Mouse (Mus musculus): ENCODE results near the gene Tmod4.
A peak's percentile ranks its signal among the peaks of the same experiment; 100 is the strongest.

The Tmod4 gene

DNA sequence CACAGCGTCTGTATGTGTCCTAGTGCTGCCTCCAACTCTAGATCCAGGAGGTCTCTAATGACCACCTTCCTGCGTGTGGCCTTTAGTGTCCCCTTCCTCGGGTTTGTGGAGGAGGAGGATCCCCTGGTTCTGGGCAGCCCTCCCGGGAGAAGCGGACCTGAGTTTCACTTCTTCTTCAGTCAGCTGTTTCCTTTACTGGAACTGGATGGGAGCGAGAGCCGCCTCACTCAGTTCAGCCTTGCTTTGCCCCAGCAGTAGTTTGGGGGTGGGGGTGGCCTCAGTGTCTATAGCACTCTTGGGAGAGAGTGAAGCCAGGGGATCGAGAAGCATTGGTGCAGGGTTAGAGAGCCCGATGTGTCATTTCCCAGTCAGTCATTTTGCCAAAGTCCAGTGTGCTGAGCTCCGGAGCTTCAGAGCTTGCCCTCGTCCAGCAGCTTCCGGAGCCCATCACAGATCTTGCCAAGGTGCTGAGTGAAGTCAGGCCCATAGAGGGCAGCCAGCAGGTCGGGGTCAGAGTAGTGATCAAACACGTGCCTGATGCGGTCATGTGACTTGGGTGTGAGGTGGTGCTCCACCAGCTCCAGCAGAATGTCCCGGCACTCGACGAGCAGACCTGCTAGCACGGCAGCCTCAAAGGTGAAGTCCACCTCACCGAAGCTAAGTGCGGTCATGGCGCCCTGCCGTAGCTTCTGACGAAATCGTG lies 15.5 kb downstream of the Tmod4 start:
- DNase-seq, result no peak

DNA sequence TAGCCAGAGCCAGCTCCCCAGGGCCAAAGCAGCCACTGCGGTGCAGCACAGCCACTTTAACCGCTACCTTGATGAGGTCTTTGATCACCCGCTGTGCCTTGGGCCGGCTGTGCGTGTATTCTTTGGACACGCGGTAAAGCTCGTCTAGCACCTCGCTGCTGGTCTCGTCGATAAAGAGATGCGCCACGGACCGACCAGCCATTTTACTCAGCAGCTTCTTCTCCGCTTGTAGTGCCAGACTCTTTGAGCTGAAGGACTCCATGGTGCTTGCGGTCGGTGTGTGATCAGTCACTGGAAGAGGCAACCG lies 16.0 kb downstream of the Tmod4 start:
- DNase-seq, result no peak

DNA sequence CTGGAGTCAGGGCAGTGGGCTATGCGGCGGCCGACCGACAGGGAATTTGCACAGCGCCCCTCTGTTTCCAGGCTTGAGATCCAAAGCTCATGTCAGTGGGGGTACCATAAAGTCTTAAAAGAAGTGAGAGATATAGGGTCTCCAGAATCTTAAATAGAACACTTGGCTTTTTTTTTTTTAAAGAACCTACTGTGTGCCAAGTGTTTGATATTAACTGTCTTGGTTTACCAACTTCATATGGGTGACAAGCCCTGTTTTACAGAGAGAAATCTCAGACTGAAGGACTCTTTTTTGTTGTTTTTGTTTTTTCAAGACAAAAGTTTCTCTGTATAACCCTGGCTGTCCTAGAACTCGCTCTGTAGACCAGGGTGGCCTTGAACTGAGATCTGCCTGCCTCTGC lies 16.5 kb downstream of the Tmod4 start:
- DNase-seq, result no peak

DNA sequence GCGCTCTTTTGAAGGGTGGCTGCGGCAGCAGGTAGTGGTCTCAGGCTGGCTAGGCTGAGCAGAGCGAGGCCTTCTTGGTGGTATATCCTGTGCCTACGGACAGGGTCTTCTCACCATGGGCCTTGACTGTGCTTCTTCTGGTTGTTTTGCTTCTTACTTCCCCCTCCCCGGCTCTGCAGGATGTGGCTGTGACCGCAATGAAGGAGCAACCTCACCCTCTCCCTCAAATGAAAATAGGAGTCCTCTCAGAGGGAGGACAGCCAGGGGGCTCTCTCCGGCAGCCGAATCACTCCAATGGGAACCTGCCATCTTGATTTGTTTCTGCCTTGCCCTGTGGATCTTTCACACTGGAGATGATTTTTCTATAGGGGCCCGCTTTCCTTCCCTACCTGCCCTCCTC lies 17.2 kb downstream of the Tmod4 start:
- DNase-seq, result peak; percentile 62 to 68

DNA sequence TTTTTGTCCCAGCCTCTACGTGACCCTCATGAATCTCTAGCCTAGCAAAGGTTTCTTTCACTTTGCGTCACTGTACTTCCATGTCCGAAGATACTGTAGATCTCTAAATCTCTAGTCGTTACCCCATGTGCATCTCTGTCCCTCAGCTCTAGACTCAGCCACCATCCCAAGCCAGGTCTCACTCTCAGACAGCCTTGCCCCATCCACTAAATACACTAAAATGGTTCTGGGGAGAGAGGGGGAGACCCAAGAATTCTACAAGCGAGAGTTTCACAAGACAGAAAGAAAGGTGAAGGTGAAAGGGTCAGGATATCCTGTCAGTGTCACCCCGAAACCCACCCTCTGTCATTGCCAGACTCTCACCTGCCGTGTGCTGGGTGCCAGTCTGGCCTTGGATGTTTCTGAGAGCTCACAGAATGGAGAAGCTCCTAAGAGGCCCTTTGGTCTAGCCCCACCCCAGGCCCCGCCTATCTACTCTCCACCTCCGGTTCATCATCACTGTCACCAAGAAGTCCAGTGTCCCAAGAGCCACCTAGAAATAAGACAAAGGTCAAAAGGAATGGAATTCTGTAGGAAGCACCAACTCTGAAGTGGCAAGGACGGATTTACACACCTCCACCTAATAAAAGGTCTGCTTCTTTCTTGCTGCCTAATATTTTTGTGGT lies 17.8 kb downstream of the Tmod4 start, which contains the start of gene Tnfaip8l2:
TSS of gene Tnfaip8l2 (minus strand) at position 409 of the 665 bp plus-strand sequence.
- peak; percentile 78 to 82 for DNase-seq

DNA sequence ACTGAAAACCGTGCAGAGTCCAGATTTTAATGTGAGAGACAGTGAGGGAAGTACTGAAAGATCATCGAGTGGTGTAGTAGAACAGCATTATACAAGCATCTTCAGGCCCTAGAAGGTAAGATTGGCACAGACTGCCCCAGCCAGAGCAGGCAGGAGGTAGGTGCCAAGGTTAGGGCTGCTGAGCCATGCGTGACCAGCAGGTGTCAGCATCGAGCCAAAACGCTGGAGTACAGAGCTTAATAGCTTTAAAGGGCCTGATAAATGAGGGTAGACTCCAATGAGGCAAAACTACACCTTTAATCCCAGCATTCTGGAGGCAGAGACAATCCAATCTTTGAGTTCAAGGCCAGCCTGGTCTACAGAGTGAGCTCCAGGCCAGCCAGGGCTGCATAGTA lies 18.3 kb downstream of the Tmod4 start:
- DNase-seq, result peak; percentile 93 to 94

DNA sequence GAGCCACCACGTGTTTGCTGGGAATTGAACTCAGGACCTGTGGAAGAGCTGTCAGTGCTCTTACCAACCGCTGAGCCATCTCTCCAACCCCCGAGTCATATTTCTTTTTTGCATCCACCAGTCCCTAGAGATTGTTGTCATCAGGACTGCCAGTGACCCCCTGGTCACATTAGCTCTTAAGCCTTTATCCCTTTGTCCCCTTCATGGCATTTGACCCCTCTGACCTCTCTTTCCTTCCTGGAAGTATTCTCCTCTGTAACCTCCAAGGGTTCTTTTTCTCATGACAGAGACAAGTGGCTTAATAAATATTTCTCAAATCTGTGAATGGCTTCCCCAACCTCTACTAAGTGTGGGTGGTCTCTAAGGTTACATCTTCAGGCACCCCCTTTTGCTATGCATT lies 23.6 kb downstream of the Tmod4 start:
- no peak for DNase-seq

DNA sequence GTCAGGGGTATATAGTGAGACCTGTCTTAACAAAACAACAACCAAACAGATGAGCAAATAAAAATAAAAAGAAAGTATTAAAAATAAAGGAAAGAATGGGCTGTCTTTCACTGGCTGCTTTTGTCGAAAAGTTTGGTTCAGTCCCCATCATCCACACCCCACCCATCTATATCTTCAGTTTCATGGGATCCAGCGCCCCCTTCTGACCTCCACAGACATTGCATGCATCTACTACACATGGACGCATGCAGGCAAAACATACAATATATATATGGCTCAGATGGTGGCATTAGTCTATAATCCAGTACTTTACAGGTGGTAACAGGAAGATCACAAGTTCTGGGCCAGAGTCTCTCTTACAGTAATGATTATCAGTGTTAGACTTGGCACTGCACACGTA lies 29.6 kb downstream of the Tmod4 start:
- DNase-seq, result peak; percentile 82 to 86

DNA sequence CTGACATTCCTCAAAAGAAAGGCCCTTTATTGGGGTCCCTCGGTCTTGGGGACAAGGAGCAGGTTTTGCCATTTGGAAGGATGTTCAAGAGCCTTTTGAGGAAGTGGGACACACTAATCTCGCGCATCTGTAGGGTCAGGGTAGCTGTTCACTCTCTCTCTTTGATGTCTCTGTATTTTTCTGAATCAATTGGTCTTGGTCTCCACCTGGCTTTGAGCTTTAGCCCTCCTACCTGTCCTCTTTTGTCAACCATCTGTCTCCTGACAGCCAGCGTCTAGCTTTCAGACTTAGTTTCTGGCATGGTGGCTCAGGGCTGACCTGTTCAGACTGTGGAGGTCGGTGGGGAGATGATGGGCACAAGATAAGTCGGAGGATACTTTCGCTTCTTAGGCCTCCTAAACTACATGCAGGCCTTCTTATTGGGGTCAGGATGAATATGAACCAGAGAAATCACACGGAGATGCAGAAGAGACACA lies 35.3 kb downstream of the Tmod4 start:
- no peak for DNase-seq

DNA sequence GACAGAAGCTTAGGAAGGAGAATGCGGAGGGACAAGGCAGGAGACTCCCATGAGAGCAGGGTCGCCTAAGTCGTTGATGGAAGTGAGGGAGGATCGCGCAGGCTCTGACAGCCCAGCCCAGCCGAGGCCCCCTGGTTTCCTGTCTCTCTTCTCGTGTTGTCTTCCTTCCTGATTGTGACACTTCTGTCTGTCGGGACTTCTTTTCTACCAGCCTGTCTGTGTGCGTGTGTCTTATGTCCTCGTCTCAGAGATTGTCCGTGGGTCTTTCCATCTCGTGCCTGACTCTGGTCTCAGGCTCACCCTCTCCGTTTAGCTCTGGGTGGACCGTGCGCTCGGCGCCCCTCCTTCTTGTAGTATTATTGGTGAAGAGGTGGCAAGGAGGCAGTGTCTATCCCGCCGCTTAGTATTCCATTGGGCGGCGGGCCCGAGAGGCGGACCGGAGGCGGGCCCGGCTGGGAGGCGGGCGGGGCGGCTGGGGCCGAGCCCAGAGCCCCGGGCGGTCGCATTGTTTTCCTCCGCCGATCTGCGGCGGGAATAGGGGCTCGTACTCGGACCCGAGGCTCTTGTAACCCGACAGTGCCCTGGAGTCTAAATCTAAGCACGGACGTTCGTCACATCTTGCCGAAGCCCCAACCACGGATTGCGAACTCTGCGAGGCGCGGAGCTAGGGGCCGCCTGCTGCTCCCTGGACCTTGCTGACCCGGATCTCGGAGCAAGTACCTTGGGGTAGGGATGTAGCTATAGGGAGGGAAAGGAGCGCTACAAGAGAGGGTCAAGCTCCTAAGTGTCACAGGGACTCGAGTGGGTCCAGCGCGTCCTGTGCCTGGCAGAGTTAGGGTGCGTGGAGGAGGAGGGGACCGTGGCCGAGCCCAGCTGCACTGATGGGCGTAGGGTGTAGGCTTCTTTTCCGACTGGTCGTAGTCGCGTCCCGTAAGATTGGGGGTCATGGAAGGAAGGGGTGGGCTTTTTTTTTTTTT lies 36.0 kb downstream of the Tmod4 start, which contains the start of gene Sema6c:
TSS of gene Sema6c (plus strand) at position 471 of the 977 bp plus-strand sequence.
- peak; percentile 84 to 85 for DNase-seq

DNA sequence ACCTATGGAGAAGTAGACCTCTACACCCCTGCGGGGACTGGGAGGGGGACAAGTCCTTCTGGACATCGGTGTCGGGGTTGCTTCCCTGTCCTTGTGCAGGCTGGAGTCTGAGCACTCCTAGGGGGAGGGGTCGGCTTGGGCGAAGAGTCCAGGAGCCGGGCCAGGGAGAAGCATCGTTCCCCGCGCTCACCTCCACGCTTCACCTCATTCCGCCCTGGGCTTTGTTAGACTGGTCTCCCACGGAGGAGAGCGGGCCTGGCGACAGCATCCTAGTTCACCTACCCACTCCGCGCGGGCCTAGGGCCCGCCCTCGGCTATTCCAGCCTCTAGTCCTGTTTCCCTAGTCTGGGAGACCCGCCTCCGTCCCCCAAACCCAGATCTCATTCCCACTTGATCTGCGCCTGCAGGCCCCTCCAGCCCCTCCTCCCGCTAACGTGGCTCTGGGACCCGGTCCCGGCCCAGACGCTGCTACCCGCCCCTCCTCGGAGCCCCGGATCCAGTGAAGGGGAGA lies 36.8 kb downstream of the Tmod4 start:
- no peak for DNase-seq

DNA sequence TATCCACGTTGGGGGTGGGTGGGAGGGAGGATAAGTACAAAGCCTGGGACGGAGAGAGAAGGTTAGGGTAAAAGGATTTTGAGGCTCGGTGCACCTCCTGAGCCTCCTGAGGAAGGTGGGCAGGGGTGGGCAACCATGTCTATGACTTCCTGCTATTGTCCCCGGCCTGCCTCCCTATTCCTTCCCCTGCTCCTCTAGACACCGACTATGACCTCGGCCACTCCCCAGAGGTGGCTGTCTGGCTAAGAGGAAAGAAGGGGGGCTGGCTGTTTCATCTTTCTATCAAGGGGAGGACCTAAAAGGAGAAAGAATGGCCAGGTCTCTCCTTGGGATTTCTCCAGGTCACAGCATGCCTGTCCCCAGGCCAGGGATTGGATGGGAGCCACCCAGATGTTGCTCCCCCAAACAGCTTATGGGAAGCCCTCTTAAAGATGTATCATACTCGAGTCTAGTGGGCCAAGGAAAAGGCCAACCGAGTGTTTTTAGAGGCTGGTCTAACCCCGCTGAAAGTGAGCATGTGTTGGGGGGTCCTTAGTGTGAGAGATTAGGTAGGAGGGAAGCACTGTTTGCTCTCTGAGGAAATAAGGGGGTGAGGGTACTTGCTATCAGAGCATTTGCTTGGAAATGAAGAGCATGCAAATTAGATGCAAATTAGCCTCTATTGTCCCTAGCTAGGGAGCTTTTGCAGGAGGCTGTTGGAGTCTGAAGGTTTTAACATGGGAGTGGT lies 37.5 kb downstream of the Tmod4 start:
- no peak for DNase-seq

DNA sequence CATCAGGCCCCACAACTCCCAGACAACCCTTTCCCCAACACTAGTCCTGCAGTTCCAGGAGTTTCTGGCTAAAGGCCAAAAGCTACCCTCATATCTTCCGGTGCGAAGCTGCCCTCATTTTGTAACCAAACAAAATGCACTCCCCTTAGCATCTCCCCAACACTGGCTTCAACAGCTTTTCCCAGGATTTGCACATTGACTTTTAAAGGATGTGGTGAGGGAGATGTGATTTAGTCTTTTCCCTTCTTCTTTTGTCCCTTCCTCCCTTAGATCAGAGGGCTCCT lies 38.0 kb downstream of the Tmod4 start:
- no peak for DNase-seq

DNA sequence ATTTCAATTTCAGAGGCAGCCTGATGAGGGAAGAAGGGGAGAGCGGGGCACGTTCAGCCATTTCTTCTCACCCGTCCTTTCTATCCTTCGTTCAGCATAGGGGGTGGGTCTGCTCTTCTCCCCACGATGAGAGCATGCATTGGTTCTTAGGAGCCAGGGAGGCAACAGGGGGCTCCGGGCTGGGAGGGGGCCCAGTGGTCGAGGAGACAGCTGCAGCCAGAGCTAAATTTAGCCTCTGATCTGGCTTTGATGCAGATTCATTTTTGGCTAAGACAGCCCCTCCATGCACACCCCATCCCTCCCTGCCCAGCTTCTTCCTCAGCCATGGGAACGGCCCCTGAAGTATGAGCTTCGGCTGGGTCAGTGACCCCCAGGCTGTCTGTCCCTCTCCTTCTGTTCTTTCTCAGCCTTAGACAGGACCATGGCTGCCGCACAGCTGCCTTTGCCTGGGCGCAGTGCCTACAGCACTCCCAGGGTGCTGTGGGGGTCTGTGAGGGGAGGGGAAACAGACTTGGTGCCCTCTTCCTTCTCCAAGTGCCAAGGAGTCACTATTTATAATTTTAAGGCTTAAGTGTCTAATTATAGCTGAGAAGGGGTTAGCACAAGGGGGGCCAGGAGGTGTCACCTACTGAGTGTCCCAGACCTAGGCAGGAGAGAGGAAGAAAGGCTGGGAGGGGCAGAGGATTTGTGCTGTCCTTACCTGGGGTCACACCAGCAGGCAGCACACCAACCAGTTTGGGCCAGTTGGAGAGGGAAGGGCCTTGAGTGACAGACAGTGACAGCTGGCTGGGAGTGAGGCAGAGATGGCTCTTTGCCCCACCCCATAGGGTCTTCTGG lies 39.4 kb downstream of the Tmod4 start:
- no peak for DNase-seq

DNA sequence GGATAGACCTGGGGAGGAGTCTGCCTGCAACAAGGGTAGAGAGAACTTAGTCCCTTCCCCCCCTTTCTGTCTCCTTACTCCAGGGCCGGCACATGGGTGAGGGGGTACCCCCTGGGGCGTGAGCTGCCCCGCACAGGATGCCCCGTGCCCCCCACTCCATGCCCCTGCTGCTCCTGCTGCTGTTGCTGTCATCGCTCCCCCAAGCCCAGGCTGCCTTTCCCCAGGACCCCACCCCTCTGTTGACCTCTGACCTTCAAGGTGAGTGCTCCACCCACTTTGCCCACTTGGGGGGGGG lies 39.9 kb downstream of the Tmod4 start:
- no peak for DNase-seq

DNA sequence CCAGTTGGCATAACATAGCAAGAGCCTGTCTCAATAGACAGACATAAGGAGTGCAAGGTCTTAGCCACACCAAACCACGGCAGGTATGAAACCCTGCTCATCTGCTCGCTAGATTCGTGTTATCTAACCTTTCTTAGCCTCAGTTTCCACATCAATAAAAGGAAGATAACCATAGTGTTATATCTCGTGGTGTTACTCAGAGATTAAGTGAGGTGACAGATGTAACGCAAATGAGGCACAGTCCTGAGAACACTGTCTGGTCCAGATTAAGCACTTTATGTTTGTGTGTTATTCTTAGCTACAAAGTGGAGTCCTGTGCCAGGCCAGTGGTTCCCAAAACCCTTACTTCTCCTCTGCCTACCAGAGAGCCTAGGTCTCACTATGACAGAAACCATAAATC lies 40.6 kb downstream of the Tmod4 start:
- no peak for DNase-seq

DNA sequence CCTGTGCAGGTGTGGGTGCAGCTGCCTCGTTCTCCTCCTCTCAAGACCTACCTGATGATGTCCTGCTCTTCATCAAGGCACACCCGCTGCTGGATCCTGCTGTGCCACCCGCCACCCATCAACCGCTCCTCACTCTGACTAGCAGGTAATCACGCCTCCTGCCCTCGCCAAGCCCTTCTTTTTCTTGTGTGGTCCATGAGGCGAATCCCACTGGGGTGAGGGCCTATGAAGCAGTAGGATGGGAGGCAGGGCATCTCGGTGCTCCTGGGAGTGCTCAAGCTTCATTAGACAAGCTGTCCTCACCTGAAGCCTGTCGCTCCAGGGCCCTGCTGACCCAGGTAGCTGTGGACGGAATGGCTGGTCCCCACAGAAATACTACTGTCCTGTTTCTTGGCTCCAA lies 45.7 kb downstream of the Tmod4 start:
- DNase-seq, result no peak

DNA sequence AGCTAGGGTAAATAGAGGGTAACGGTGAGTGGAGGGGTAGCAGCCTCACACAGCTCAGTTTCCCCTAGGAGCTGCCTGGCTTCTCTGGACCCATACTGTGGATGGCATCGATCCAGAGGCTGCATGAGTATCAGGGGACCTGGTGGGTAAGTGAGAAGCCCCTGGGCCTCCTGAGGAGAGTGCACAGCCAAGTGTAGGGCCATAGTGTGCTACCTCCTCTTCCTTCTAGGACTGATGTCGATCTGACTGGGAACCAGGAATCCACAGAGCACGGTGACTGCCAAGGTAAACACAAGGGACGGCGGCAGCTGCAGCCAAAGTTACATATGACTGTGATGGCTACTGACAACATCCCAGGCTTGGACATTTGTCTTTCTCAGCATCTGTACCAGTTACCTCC lies 46.8 kb downstream of the Tmod4 start:
- no peak for DNase-seq

DNA sequence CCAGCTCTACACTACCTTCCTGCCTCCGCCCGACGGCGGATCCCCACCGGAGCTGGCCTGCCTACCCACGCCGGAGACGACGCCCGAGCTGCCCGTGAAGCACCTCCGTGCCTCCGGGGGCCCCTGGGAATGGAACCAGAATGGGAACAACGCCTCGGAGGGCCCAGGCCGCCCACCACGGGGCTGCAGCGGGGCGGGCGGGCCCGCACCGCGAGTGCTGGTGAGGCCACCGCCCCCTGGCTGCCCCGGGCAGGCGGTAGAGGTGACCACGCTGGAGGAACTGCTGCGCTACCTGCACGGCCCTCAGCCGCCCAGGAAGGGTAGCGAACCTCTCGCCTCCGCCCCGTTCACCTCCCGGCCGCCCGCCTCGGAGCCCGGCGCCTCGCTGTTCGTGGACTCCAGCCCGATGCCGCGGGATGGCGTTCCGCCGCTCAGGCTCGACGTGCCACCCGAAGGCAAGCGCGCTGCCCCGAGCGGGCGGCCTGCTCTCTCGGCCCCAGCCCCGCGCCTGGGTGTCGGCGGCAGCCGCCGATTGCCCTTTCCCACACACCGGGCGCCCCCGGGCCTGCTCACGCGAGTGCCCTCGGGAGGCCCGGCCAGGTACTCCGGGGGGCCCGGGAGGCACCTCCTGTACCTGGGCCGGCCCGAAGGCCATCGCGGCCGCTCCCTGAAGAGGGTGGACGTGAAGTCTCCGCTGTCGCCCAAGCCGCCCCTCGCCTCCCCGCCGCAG lies 48.4 kb downstream of the Tmod4 start:
- DNase-seq, result no peak

DNA sequence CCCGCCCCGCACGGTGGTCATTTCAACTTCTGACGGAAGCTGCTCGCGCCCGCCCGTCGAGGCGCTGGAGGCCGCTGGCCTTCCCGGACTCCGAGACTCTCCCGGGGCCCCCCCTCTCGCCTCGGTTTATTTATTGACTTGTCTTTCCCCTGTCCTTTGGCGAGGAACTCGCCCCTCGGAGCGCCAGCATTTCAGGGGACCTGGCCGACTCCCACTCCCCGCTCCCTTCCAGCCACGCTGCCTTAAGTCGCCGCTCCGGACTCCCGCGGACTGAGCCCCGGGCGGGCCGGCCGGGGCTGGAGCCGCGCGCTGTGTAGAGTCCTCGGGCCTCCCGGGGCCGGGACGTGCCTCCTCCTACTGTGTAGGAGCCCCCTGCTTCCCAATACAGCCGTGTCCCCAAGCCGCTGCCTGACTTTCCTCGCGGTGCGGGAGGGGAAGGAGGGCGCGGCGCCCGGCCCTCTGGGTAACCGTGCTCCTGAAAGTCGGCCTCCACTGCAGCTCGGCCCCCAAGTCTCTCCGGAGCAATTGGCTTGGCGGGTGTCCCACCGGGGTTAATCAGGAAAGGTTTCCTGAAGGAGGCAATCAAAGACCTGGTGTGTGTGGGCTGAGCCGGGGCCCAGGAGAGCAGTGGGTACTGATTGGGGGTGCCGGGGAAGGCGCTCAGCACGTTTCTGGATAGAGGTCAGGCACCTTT lies 49.1 kb downstream of the Tmod4 start:
- peak; percentile 31 to 38 for DNase-seq
